Mouse (Mus musculus) v-Abl transformed pro-B cells (cell line): ENCODE data around the gene 4933430I17Rik.
"Not testable (repeated sequence)": the region's sequence is repeated elsewhere in the genome, so short reads cannot be mapped to it uniquely, and the experiment has no call there.

Experiments used
- in situ Hi-C, 2 experiments: fragments of 400-800 bp; cut with MboI; formaldehyde crosslinking; loops; one replicate each; pipeline ENCODE4 v1.15.1; 2025; ENCODE audit not compliant: unreplicated experiment in 2 of 2

4933430I17Rik gene

GRCm38 (mm10) chr4:62590878-62591277 is 65.7 kb downstream of the 4933430I17Rik start:
- in situ Hi-C loops, result no loop called here

GRCm38 (mm10) chr4:62591326-62591725 is 66.2 kb downstream of the 4933430I17Rik start:
- in situ Hi-C loops, result no loop called here

DNA sequence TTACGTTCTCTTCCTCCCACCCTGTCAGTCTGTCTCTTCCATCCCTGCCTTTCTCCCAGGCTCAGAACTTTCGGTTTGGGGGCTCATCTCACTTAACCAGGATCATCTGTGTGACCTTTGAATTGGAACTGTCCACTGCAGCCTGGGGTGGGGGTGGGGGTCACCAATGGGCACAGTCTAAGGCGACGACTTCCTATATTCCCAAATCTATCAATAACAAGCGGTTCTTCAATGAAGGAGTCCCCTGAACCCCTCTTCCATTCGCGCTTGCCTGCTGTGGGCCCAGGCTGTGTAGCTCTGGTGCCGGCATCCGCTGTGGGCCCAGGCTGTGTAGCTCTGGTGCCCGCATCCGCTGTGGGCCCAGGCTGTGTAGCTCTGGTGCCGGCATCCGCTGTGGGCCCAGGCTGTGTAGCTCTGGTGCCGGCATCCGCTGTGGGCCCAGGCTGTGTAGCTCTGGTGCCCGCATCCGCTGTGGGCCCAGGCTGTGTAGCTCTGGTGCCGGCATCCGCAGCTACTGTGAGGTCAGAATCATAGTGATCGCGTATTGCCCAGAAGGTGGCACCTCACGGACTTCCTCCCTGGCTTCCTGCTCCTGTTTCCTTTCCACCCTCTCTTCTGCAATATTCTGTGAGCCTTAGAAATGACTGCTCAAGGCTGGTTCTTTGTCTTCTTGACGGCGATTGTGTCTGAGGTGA is 68.5 kb downstream of the 4933430I17Rik start:
- in situ Hi-C loops, result not testable (repeated sequence)

DNA sequence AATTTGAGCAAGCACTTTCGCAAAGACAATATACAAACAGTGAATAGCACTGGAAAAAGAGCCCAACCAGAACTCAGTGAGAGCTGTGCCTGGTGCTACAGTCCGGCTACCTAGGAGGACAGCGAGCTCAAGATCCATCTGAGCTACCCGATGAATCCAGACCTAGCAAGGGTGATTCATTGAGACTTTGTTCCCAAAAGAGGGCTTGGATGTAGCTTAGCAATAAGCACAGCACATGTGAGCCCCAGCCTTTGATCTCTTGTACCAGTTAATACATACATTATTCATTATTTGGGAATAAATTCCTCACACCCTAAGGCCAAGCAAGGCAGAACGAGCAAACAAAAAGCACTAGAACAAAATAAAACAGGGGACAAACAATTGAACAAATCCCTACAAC is 69.3 kb downstream of the 4933430I17Rik start:
- in situ Hi-C loops, result no loop called here

DNA sequence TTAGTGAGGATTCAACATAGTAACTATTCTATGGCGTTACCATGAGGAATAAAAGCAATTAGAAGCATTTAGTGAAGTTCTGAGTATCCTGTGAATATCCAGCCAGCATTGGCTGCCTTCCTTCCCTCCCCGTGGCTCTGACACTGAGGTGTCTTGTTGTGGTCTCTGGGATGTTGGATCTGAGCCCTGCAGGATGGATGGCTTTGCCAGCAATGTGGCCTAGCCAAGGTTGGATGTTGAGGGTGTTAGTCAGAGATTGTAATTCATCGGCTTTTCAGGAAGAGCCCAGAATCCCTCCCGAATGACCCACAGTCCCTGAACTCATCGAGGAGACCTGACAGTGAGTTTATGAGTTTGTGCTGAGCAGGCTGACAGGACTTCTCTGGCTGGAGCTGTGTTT is 70.9 kb downstream of the 4933430I17Rik start:
- in situ Hi-C loops, result no loop called here
